Mouse (Mus musculus) stomach, postnatal 0 days (tissue): Measurements from ENCODE around the gene Lrrc28. TPM values are rescaled to one million over a fixed set of nuclear protein-coding genes. Genes with fewer than 3 reads are reported as not detected.
A peak's percentile ranks its signal among the peaks of the same experiment; 100 is the strongest.

ENCODE experiments used
- ATAC-seq: fragments of 200-750 bp; cut with Nextera tagmentation; 2 replicates; pipeline ENCODE4 v1.8.0; 2017; ENCODE audit not compliant: low FRiP score, low TSS enrichment
- DNase-seq: peaks from one replicate; pipeline ENCODE4 v3.0.0-alpha.2; 2016; ENCODE audit warnings: low spot score
- H3K27ac ChIP-seq: fragments of 300-500 bp; sonication (generic); replicated peaks from 2 replicates; pipeline ENCODE4 v1.5.1; 2014; ENCODE audit warnings: mild to moderate bottlenecking, control low read depth
- H3K27me3 ChIP-seq: fragments of 300-500 bp; sonication (generic); 2 replicates; pipeline ENCODE4 v1.6.1; 2014; ENCODE audit warnings: low read length; ENCODE audit not compliant: control insufficient read depth, insufficient read depth
- H3K36me3 ChIP-seq: fragments of 300-500 bp; sonication (generic); 2 replicates; pipeline ENCODE4 v1.6.1; 2014; ENCODE audit warnings: low read length, mixed read lengths; ENCODE audit not compliant: control insufficient read depth, insufficient read depth
- H3K4me1 ChIP-seq: fragments of 300-500 bp; sonication (generic); replicated peaks from 2 replicates; pipeline ENCODE4 v1.6.1; 2014; ENCODE audit warnings: antibody characterized with exemption; ENCODE audit not compliant: control insufficient read depth, insufficient read depth
- H3K4me2 ChIP-seq: fragments of 300-500 bp; sonication (generic); replicated peaks from 2 replicates; pipeline ENCODE4 v1.6.1; 2014; ENCODE audit warnings: low read depth, mild to moderate bottlenecking, control low read depth, moderate library complexity
- H3K4me3 ChIP-seq: fragments of 300-500 bp; sonication (generic); 2 replicates; pipeline ENCODE4 v1.5.1; 2014; ENCODE audit warnings: low read depth, low read length, control low read depth
- H3K9ac ChIP-seq: fragments of 300-500 bp; sonication (generic); 2 replicates; pipeline ENCODE4 v1.6.1; 2014; ENCODE audit warnings: mild to moderate bottlenecking, low read length, control low read depth, mixed read lengths
- H3K9me3 ChIP-seq: fragments of 300-500 bp; sonication (generic); 2 replicates; pipeline ENCODE4 v1.6.1; 2016; ENCODE audit warnings: low read length; ENCODE audit not compliant: control insufficient read depth
- CTCF ChIP-seq: IDR thresholded peaks from 2 replicates; pipeline ENCODE4 v1.5.1; 2016; ENCODE audit warnings: antibody characterized with exemption, low read depth, mild to moderate bottlenecking, moderate library complexity
- EP300 ChIP-seq: optimal IDR thresholded peaks from 2 replicates; pipeline ENCODE3; 2016; ENCODE audit warnings: antibody characterized with exemption
- WGBS: fragments of 180-500 bp; shearing (Covaris S2); extraction: QIAGEN DNeasy Blood & Tissue Kit; methylation state at CpG from one replicate; pipeline ENCODE4 v1.1.7; 2014; 5-methylcytosine and 5-hydroxymethylcytosine counted together
- polyA plus RNA-seq: library from polyadenylated mRNA; unstranded; fragments of >200 nt; fragmentation: Nextera tagmentation; extraction: Ambion mirVana; gene quantifications from 2 replicates; pipeline ENCODE4 v1.2.1, GENCODE M21; 2015

The Lrrc28 gene
- polyA plus RNA-seq, 1 experiment from 2014 or later, result 66.0 TPM

- Histone ChIP-seq H3K4me2 (peak overlapping the region; percentile 69), H3K9ac (peak overlapping the region; percentile 88), H3K9me3 (no peaks in the 10 kb centered on the region), H3K27ac (no peak overlapping the region), H3K4me3 (peak overlapping the region; percentile 74), H3K4me1 (no peaks in the 10 kb centered on the region), H3K36me3 (0 out of 2 replicates have a peak, but pooled peaks cover 3% of the 10 kb centered on the region), H3K27me3 (no peaks in the 10 kb centered on the region)
- no peak for ATAC-seq
- TF ChIP-seq EP300 (no peak), CTCF (no peak)
- no peak for DNase-seq
- 33% methylated on average over 8 of the region's 8 CpGs for WGBS
Observed at GRCm38 (mm10) chr7:67644291-67644690, 777 bp downstream of the Lrrc28 start.

- Histone ChIP-seq H3K27ac (no peak overlapping the region), H3K4me1 (no peaks in the 10 kb centered on the region), H3K9ac (no peak overlapping the region), H3K27me3 (no peaks in the 10 kb centered on the region), H3K4me3 (no peak overlapping the region), H3K36me3 (0 out of 2 replicates have a peak, but pooled peaks cover 3% of the 10 kb centered on the region), H3K9me3 (no peaks in the 10 kb centered on the region), H3K4me2 (no peak overlapping the region)
- DNase-seq (no peak), ATAC-seq (no peak)
- WGBS, result 95% methylated on average over 9 of the region's 9 CpGs
- TF ChIP-seq CTCF, result no peak
- no peak for TF ChIP-seq EP300
Observed at GRCm38 (mm10) chr7:67642955-67643354, 2.1 kb downstream of the Lrrc28 start.

- Histone ChIP-seq H3K4me1 (no peaks in the 10 kb centered on the region), H3K27me3 (no peaks in the 10 kb centered on the region), H3K4me3 (no peak overlapping the region), H3K9ac (no peak overlapping the region), H3K9me3 (no peaks in the 10 kb centered on the region), H3K27ac (no peak overlapping the region), H3K36me3 (peaks cover 3% of the 10 kb centered on the region; the same call in 1 of the 2 replicates), H3K4me2 (no peak overlapping the region)
- WGBS, result 69% methylated on average over 3 of the region's 3 CpGs
- DNase-seq (no peak), ATAC-seq (no peak)
- TF ChIP-seq CTCF (no peak), EP300 (no peak)
Observed at GRCm38 (mm10) chr7:67639006-67639405, 6.1 kb downstream of the Lrrc28 start.

GRCm38 (mm10) chr7:67636161-67636560, 8.9 kb downstream of the Lrrc28 start:
- no peak for TF ChIP-seq EP300
- no peak for TF ChIP-seq CTCF
- H3K9ac ChIP-seq, result no peak overlapping the region
- DNase-seq, result no peak
- no peaks in the 10 kb centered on the region for H3K4me1 ChIP-seq
- WGBS, result 63% methylated on average over 2 of the region's 2 CpGs
- no peak overlapping the region for H3K4me3 ChIP-seq
- ATAC-seq, result no peak
- H3K36me3 ChIP-seq, result peaks cover 3% of the 10 kb centered on the region; the same call in 1 of the 2 replicates
- H3K9me3 ChIP-seq, result no peaks in the 10 kb centered on the region
- H3K4me2 ChIP-seq, result no peak overlapping the region
- H3K27me3 ChIP-seq, result no peaks in the 10 kb centered on the region
- H3K27ac ChIP-seq, result no peak overlapping the region

- no peak for DNase-seq
- Histone ChIP-seq H3K4me2 (no peak overlapping the region), H3K27me3 (no peaks in the 10 kb centered on the region), H3K4me3 (no peak overlapping the region), H3K9ac (no peak overlapping the region), H3K27ac (no peak overlapping the region), H3K4me1 (no peaks in the 10 kb centered on the region), H3K36me3 (no peaks in the 10 kb centered on the region; the same call in 1 of the 2 replicates), H3K9me3 (no peaks in the 10 kb centered on the region)
- no peak for TF ChIP-seq CTCF
- TF ChIP-seq EP300, result no peak
- WGBS, result 85% methylated on average over 3 of the region's 3 CpGs
- ATAC-seq, result peak; percentile 29; the same call in 1 of the 2 replicates
Observed at GRCm38 (mm10) chr7:67634210-67634609, 10.9 kb downstream of the Lrrc28 start.

- Histone ChIP-seq H3K4me2 (no peak overlapping the region), H3K27me3 (no peaks in the 10 kb centered on the region), H3K9ac (no peak overlapping the region), H3K9me3 (no peaks in the 10 kb centered on the region), H3K4me1 (no peaks in the 10 kb centered on the region), H3K36me3 (no peaks in the 10 kb centered on the region; the same call in 1 of the 2 replicates), H3K27ac (no peak overlapping the region), H3K4me3 (no peak overlapping the region)
- 89% methylated on average over 5 of the region's 5 CpGs for WGBS
- ATAC-seq, result no peak
- TF ChIP-seq EP300, result no peak
- peak; percentile 65 for TF ChIP-seq CTCF
- no peak for DNase-seq
Observed at GRCm38 (mm10) chr7:67632380-67632779, 12.7 kb downstream of the Lrrc28 start.
